Mouse (Mus musculus) lung, embryonic 16.5 days (tissue): ENCODE measurements at regions not wholly inside any gene's neighbourhood (a gene's known extent, or its start where the extent isn't known, plus 50 kb on each side); places are given as distances from the start of the nearest gene placed in this dataset.

Source experiments
- ATAC-seq: fragments of 200-750 bp; cut with Nextera tagmentation; 2 replicates; pipeline ENCODE4 v1.8.0; 2017; ENCODE audit warnings: low read depth, mild to moderate bottlenecking, moderate library complexity
- H3K27ac ChIP-seq: fragments of 300-500 bp; sonication (generic); 2 replicates; pipeline ENCODE4 v1.5.1; 2014; ENCODE audit warnings: mild to moderate bottlenecking, control low read depth, low read length
- H3K27me3 ChIP-seq: fragments of 300-500 bp; sonication (generic); 2 replicates; pipeline ENCODE4 v1.6.1; 2014; ENCODE audit warnings: low read depth, low read length, mixed read lengths; ENCODE audit not compliant: control insufficient read depth, insufficient read depth
- H3K36me3 ChIP-seq: fragments of 300-500 bp; sonication (generic); 2 replicates; pipeline ENCODE4 v1.6.1; 2014; ENCODE audit warnings: low read length; ENCODE audit not compliant: control insufficient read depth, insufficient read depth
- H3K4me1 ChIP-seq: fragments of 300-500 bp; sonication (generic); replicated peaks from 2 replicates; pipeline ENCODE4 v1.6.1; 2014; ENCODE audit warnings: low read length, mixed read lengths; ENCODE audit not compliant: control insufficient read depth, insufficient read depth
- H3K4me2 ChIP-seq: fragments of 300-500 bp; sonication (generic); 2 replicates; pipeline ENCODE4 v1.6.1; 2014; ENCODE audit warnings: low read depth, low read length, control low read depth
- H3K4me3 ChIP-seq: fragments of 300-500 bp; sonication (generic); 2 replicates; pipeline ENCODE4 v1.5.1; 2014; ENCODE audit warnings: mild to moderate bottlenecking, low read length, control low read depth
- H3K9ac ChIP-seq: fragments of 300-500 bp; sonication (generic); 2 replicates; pipeline ENCODE4 v1.6.1; 2014; ENCODE audit warnings: low read length, control low read depth
- H3K9me3 ChIP-seq: fragments of 300-500 bp; sonication (generic); 2 replicates; pipeline ENCODE4 v1.6.1; 2016; ENCODE audit warnings: low read length; ENCODE audit not compliant: control insufficient read depth
- WGBS: fragments of 180-500 bp; shearing (Covaris S2); extraction: QIAGEN DNeasy Blood & Tissue Kit; methylation state at CpG from one replicate; pipeline ENCODE4 v1.1.7; 2014; 5-methylcytosine and 5-hydroxymethylcytosine counted together

DNA sequence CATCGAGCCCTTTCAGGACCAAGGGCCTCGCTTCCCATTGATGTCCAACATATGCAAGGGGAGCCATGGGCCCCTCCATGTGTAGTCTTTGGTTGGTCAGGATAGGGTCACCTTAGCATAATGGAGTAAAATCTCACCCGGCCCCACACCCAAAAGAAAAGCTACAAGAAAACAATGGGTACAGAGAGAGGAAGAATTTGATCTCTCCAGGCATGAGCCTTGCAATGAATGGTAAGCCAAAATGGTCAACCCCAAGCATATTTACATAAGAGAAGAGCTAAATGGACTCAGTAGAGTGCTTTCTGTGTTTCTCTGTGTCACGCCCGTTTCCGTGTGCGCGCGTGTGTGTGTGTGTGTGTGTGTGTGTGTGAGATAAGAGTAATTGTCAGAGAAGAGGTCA lies 311.1 kb upstream of the Nova1 start:
- Histone ChIP-seq H3K4me3 (no peak overlapping the region), H3K27ac (no peak overlapping the region), H3K9ac (no peak overlapping the region), H3K9me3 (no peaks in the 10 kb centered on the region), H3K4me1 (no peaks in the 10 kb centered on the region), H3K36me3 (no peaks in the 10 kb centered on the region), H3K27me3 (no peaks in the 10 kb centered on the region), H3K4me2 (no peak overlapping the region)
- no peak for ATAC-seq
- WGBS, result 87% methylated on average over 9 of the region's 9 CpGs

DNA sequence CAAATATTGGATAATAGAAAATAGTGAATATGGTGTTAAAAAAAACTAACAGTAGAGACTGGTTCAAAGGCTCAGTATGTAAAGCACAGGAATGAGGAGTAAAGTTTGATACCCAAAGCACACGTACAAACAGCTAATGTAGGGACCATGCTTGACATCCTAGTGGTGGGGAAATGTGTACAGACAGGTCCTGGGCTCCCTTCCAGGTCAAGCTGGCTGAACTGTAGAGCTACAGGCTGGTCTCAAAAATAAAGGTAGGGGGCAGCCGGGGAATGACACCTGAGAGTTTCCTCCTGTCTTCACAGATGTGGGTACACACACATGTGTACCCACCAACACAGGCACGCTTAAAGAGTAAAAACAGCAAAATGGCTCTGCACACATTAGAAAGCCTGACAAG lies 309.9 kb upstream of the Nova1 start:
- Histone ChIP-seq H3K36me3 (no peaks in the 10 kb centered on the region), H3K27me3 (no peaks in the 10 kb centered on the region), H3K4me2 (no peak overlapping the region), H3K9me3 (no peaks in the 10 kb centered on the region), H3K4me1 (no peaks in the 10 kb centered on the region), H3K27ac (no peak overlapping the region), H3K9ac (no peak overlapping the region), H3K4me3 (no peak overlapping the region)
- WGBS, result 72% methylated on average over 3 of the region's 3 CpGs
- no peak for ATAC-seq

DNA sequence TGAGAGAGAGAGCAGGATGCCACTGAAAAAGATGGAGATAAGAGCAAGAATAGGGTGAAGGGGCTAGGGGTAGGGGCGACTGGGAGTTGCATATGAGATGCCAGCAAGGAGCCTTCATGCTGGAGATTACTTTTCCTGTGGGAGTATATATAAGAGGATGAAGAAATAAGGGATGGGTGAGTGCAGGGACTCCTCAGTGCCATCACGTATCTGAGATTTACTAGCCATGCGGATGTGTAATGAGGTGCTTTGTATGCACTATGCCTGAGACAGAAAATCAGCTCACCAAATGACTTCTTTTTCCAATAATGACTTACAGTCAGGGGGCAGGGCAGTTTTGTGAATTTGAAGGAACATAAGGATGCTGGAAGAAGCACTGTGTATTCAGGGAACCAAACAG lies 302.7 kb upstream of the Nova1 start:
- 79% methylated on average over 3 of the region's 3 CpGs for WGBS
- Histone ChIP-seq H3K4me2 (no peak overlapping the region), H3K36me3 (no peaks in the 10 kb centered on the region), H3K27ac (no peak overlapping the region), H3K4me1 (no peaks in the 10 kb centered on the region), H3K4me3 (no peak overlapping the region), H3K27me3 (no peaks in the 10 kb centered on the region), H3K9me3 (no peaks in the 10 kb centered on the region), H3K9ac (no peak overlapping the region)
- no peak for ATAC-seq

DNA sequence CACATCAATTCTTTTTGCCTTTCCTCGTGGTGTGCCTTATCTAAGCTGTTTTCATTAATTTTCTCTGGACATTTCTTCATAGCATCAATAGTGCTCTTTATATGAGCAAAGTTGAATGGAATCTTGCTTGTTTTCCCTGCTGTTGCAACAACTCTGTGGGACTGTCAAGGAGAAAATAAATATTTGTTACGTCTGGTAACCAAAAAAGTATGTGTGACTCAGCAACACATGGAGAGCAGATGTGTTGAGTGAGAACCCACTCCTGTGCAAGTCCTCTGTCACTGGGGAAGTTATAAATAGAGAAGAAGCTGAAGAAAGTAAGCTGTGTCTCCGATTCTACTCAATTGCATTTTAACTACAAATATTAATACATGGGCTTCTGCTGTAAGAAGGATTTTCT lies 298.8 kb upstream of the Nova1 start:
- Histone ChIP-seq H3K4me3 (no peak overlapping the region), H3K36me3 (no peaks in the 10 kb centered on the region), H3K9ac (no peak overlapping the region), H3K9me3 (no peaks in the 10 kb centered on the region), H3K4me1 (no peaks in the 10 kb centered on the region), H3K4me2 (no peak overlapping the region), H3K27ac (no peak overlapping the region), H3K27me3 (no peaks in the 10 kb centered on the region)
- WGBS, result 40% methylated on average over 3 of the region's 3 CpGs
- peak; percentile 71 for ATAC-seq

DNA sequence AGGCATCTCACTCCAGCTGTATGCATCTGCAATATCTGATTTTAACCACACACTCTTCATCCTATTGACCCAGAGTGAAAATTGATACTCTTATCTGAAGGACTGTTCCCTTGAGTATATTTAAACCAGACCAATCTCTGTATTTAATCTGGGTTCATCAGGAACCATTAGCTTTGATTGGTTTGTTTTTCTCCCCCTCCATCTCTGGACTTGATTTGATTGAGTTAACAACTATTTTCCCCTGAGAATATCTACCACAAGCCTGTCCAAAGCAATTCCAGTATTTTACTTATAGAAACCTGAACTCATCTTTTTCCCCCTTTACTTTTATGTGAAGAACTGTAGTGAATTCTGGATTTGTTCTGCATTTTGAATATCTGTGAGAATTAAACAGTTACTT lies 270.5 kb upstream of the Nova1 start:
- H3K4me2 ChIP-seq, result no peak overlapping the region
- no peaks in the 10 kb centered on the region for H3K27me3 ChIP-seq
- no peaks in the 10 kb centered on the region for H3K9me3 ChIP-seq
- H3K9ac ChIP-seq, result no peak overlapping the region
- no peaks in the 10 kb centered on the region for H3K36me3 ChIP-seq
- no peak for ATAC-seq
- no peaks in the 10 kb centered on the region for H3K4me1 ChIP-seq
- H3K4me3 ChIP-seq, result no peak overlapping the region
- no peak overlapping the region for H3K27ac ChIP-seq

DNA sequence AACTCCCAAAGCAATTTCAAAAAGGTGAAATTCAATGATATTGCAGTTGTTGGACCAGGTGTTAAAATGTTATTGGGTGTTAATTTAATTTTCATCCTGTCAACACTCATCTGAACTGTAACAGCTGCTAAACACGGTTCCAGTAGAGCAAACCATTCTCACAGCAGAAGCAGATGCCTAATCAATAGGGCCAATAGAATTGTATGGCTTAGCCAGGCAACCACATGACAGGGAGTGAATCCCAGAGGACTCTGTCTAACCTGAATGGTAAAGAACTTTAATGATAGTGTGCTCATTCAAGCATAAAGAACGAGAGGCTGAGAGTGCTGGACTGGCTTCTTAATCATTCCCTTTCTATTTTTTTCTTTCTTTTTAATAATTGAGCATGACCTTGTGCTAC lies 256.2 kb upstream of the Nova1 start:
- Histone ChIP-seq H3K9me3 (no peaks in the 10 kb centered on the region), H3K4me3 (no peak overlapping the region), H3K27ac (no peak overlapping the region), H3K4me2 (no peak overlapping the region), H3K4me1 (no peaks in the 10 kb centered on the region), H3K9ac (no peak overlapping the region), H3K27me3 (no peaks in the 10 kb centered on the region), H3K36me3 (no peaks in the 10 kb centered on the region)
- no peak for ATAC-seq
- WGBS, result 66% methylated on average over 2 of the region's 2 CpGs

DNA sequence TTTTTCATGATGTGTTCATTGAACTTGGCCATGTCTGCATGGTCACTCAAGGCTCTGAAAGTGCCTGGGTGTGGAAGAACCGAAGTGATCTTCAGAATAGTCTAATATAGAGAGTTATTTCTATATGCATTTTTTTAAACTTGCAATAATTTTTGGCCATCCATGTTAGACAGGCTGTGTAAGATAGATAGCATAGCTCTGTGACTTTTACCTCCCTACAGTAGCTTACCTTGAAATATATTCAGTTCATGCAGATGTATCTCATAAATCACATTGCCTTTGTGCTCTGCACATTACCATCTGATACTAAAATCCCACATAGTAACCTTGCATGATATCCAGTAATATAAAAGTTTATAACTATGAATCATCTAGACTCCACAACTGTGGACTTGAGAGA lies 233.7 kb upstream of the Nova1 start:
- H3K4me3 ChIP-seq, result no peak overlapping the region
- no peak for ATAC-seq
- no peak overlapping the region for H3K4me2 ChIP-seq
- H3K27me3 ChIP-seq, result no peaks in the 10 kb centered on the region
- H3K27ac ChIP-seq, result no peak overlapping the region
- no peaks in the 10 kb centered on the region for H3K4me1 ChIP-seq
- 81% methylated on average over 1 of the region's 1 CpGs for WGBS
- H3K36me3 ChIP-seq, result no peaks in the 10 kb centered on the region
- no peaks in the 10 kb centered on the region for H3K9me3 ChIP-seq
- H3K9ac ChIP-seq, result no peak overlapping the region

DNA sequence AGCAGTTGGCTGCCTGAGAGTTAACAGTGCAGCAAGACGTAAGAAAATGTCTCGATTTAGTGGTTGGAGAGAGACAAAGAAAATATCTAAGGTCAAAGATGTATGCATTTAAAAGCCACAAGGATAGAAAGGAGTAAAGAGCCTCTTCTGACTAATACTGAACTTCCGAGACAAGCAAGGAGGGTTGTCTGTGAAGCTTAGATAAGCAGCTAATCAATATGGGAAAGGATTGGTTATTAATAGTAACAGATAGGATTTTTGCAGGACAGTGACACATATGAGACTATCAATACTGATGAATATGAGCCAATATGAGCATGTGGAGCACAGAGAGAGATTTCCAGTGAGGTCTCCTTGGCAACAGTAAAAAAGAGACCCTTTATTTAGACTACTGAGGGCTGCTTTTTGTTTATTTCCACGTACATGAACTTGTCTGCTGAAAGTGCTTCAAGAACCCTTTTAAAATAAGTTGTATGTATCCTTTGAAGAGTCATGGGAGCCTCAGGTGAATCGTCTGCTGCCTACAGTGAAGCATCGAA lies 202.2 kb upstream of the Nova1 start:
- no peak overlapping the region for H3K4me3 ChIP-seq
- no peak overlapping the region for H3K9ac ChIP-seq
- H3K9me3 ChIP-seq, result no peaks in the 10 kb centered on the region
- no peaks in the 10 kb centered on the region for H3K4me1 ChIP-seq
- H3K4me2 ChIP-seq, result no peak overlapping the region
- no peaks in the 10 kb centered on the region for H3K36me3 ChIP-seq
- H3K27ac ChIP-seq, result no peak overlapping the region
- ATAC-seq, result no peak
- no peaks in the 10 kb centered on the region for H3K27me3 ChIP-seq
- 73% methylated on average over 6 of the region's 6 CpGs for WGBS

DNA sequence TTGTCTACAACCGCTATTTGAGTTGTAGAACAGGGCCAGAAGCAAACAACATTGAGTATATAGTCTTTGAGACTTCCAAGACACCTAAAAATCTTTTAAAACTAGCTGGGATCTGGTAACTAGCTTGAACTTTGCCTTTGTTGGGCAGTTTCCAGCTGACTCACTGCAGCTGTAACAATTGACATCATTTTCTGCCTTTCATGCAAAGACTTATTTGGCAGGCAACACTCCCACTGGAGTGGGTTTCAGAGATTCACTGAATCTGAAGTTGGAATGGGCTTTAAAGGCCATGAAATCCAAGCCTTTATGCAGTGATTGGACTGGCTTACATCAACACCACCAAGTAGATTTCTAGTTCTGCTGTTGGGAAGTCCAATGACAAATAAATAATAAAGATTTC lies 173.6 kb upstream of the Nova1 start:
- H3K4me1 ChIP-seq, result no peaks in the 10 kb centered on the region
- no peak overlapping the region for H3K4me2 ChIP-seq
- ATAC-seq, result no peak
- WGBS, result 79% methylated on average over 1 of the region's 1 CpGs
- no peaks in the 10 kb centered on the region for H3K9me3 ChIP-seq
- no peak overlapping the region for H3K27ac ChIP-seq
- no peak overlapping the region for H3K4me3 ChIP-seq
- no peaks in the 10 kb centered on the region for H3K36me3 ChIP-seq
- no peak overlapping the region for H3K9ac ChIP-seq
- H3K27me3 ChIP-seq, result no peaks in the 10 kb centered on the region

DNA sequence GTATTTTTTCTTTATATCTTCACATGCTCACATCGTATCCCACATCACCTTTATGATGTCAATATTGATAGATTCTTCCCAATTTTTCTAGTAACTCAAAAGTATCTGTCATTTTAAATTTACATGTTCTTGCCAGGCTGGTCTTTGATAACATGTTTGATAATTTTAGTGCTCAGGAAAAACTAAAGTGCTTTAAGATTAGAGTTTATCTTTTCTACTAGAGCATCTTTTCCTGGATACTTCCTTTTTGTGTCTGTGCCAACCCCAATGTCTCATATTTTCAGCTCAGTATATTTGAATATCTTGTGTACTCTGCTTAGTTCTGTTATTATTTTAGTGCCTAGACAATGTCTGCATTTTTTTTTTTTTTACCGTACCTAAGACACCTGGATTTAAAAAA lies 170.2 kb upstream of the Nova1 start:
- Histone ChIP-seq H3K27ac (no peak overlapping the region), H3K9ac (no peak overlapping the region), H3K4me1 (no peaks in the 10 kb centered on the region), H3K4me2 (no peak overlapping the region), H3K36me3 (no peaks in the 10 kb centered on the region), H3K27me3 (no peaks in the 10 kb centered on the region), H3K9me3 (no peaks in the 10 kb centered on the region), H3K4me3 (no peak overlapping the region)
- ATAC-seq, result no peak
- WGBS, result 66% methylated on average over 2 of the region's 2 CpGs
